19 mouse cellular contexts compared by ENCODE assay signal in the genomic region with DNA sequence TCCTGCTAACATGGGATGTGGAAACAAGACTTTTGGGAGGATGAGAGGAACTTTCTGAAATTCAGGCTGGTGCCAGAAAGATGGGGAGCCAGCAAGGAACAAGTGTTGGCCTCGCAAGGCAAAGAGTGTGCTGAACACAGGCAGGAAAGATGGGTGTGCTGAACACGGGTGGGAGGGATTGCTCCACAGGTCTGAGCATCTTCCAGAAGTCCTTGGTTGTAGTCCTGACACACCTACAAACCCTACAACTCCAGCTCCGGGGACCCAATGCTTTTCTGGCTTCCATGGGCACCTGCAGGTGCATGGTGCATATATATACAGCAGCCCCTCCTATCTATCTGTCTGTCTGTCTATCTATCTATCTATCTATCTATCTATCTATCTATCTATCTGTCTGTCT. TPM values are rescaled to one million over a fixed set of nuclear protein-coding genes. Genes with fewer than 3 reads are reported as not detected.
"Had no signal": no experiment of that assay in that cellular context is flagged by ENCODE, and none has a peak within 500 bp of the region (broad histone marks: within the 10 kb centered on the region; RNA-seq: fewer than 3 reads in every experiment).

No protein-coding gene starts in this region.

- H3K27ac ChIP-seq: neural tube, embryonic 13.5 days; neural tube, embryonic 15.5 days; stomach, embryonic 15.5 days; stomach, postnatal 0 days had no signal

- DNase-seq: retina, postnatal 1 day; right cerebral cortex, adult 18-20 months; right cerebral cortex, postnatal 14 days; right cerebral cortex, postnatal 25 days; right cerebral cortex, postnatal 4 days; spleen, adult 18-20 months; thymus, adult 18-20 months; thymus, adult 2 months; thymus, postnatal 14 days; thymus, postnatal 25 days; thymus, postnatal 36 days; thymus, postnatal 4 days had no signal

- H3K9me3 ChIP-seq: neural tube, embryonic 13.5 days; neural tube, embryonic 15.5 days; stomach, embryonic 15.5 days had no signal

- H3K27me3 ChIP-seq: neural tube, embryonic 13.5 days; neural tube, embryonic 15.5 days; stomach, embryonic 15.5 days had no signal

- H3K4me2 ChIP-seq: neural tube, embryonic 13.5 days; neural tube, embryonic 15.5 days; stomach, embryonic 15.5 days had no signal

- H3K36me3 ChIP-seq: neural tube, embryonic 13.5 days; neural tube, embryonic 15.5 days; stomach, embryonic 15.5 days had no signal

- H3K4me1 ChIP-seq: neural tube, embryonic 13.5 days; neural tube, embryonic 15.5 days; stomach, embryonic 15.5 days had no signal

- H3K9ac ChIP-seq: neural tube, embryonic 13.5 days; neural tube, embryonic 15.5 days; stomach, embryonic 15.5 days had no signal

- H3K4me3 ChIP-seq: neural tube, embryonic 13.5 days; neural tube, embryonic 15.5 days; stomach, embryonic 15.5 days had no signal

RNA-seq across cellular contexts. Expression of a gene that starts 44.1 kb away (rescaled TPM):
- polyA plus RNA-seq: neural tube, embryonic 13.5 days; neural tube, embryonic 14.5 days; neural tube, embryonic 15.5 days; spleen, adult 2 months; stomach, embryonic 14.5 days had no signal
